Mouse (Mus musculus): ENCODE measurements around the gene Vsig10.

- TF ChIP-seq CTCF (IDR thresholded peaks at IDR 0.05; ENCODE audit: low read depth, low read length), result no peak
- TF ChIP-seq GATA1 (IDR thresholded peaks at IDR 0.05; ENCODE audit: borderline replicate concordance, low read length), result no peak
- no peak for TF ChIP-seq TAL1 (conservative IDR thresholded peaks at IDR 0.05; ENCODE audit: low read depth, low read length)
These were observed 77.7 kb downstream of the Vsig10 start for GRCm38 (mm10) chr5:117396596-117397014.

Measured in G1E (cell line).